Mouse (Mus musculus): ENCODE results near the gene Hist1h1a.

Gene Hist1h1a

DNA sequence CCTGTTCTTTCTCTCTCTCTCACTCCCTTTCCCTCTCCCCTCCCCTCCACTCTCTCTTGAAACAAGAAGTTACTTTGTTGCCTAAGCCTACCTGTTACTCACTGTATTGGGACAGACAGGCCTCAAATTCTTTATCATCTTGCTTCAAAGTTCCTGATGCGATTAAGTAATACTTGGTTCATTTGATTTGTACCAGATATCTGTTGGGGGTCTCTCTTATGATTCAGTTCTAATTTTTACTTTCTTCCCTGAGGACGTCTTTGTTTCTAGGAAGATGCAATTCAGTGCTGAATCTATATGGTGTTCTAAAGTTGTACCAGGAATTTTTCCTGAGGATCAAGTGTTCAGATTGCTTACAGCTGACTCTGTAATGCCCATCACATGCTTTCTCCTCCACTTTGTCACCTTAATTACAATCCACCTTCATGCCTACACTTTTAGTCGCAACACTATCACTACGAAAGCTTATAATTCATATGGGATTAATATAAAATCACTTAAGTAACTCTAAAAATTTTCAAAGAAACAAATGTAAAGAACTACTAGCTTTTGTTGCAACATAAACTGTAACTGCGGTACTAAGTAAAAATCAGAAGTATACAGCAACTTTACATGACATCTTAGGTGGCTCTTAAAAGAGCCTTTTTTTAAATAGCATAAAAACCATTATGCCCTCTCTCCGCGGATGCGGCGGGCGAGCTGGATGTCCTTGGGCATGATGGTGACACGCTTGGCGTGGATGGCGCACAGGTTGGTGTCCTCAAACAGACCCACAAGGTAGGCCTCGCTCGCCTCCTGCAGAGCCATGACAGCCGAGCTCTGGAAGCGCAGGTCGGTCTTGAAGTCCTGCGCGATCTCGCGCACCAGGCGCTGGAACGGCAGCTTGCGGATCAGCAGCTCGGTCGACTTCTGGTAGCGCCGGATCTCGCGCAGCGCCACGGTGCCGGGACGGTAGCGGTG lies 18.8 kb upstream of the Hist1h1a start:
- no peak for DNase-seq

- peak; percentile 87 for DNase-seq
Observed at GRCm38 (mm10) chr13:23745381-23746161, 17.9 kb upstream of the Hist1h1a start, which contains the start of gene Hist1h3c. TSS of gene Hist1h3c (minus strand) at chr13:23745602.

GRCm38 (mm10) chr13:23746201-23747080 lies 17.0 kb upstream of the Hist1h1a start, which contains the start of gene Hist1h2bb:
TSS of gene Hist1h2bb (plus strand) at chr13:23746734.
- DNase-seq, result peak; percentile 90

DNA sequence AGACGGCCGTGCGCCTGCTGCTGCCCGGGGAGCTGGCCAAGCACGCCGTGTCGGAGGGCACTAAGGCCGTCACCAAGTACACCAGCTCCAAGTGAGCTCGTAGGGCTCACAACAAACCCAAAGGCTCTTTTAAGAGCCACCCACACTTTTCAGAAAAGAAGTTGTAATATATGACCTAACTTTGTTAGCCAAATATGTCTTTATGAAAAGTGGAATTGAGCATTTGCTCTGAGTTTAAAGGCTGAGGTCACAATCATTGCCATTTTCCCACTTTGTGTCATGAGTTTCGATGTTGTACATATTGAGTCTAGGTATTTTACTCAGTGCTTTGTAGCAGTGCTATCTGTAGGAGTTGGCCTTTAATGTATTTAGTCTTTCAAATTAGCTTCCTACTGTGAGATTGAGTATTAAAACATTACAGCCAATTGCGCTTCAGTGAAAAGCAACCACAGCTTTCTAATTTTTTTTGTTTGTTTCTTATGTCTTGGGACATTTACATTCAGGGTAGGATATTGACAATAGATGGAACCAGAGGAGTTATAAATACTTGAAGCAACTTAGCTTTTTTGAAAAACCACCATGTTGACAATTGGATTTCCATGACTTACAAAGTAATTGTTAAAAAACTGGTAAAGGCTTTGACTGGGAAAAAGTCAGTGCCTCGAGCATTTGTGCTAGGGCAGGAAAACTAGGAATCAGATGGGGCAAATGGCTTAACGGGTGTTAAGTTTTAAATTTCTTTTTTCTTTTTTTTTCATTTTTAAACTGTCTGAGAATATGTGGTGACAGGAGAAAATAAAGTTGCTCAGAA lies 16.2 kb upstream of the Hist1h1a start:
- no peak for DNase-seq

DNA sequence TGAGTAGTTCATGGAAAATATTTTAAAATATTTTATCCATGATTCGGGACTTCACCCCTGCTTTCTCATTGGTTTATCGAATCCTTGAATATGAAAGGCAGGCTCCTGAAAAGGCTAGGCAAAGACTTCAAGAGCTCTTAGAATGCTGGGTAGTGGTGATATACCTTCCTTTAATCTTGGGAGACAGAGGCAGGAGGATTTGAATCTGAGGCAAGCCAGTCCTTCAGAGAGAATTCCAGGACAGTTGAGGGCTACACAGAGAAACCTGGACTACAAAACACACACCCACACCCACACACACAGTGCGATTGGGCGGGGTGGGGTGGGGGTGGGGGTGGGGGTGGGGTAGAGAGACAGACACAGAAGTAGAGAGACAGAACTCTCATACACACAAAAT lies 15.6 kb upstream of the Hist1h1a start:
- DNase-seq, result no peak

DNA sequence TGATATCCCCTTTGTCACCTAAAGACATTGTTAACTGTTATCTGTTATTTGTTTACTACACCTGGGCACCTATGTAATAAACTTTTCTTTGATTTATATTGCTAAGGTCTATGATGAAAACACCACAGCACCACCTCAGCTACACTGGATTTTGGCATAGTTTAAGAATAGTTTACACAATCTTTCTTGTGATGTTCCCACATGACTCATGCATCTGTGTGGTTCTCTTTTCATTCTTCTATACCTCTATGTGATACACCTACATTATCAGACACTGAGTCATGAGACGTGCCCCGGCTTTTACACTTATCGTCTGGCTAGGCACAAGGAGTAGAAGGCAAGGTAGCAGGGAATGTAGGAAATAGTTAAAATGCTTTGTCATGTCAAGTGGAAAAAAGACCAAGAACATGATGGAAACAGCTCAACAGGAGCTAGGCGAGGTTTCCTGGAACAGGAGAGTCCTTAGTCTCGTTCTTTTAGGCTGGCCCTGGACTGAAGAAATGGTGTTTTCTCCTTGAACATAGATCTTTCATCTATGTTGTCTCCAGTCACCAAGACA lies 13.8 kb upstream of the Hist1h1a start:
- DNase-seq, result no peak

DNA sequence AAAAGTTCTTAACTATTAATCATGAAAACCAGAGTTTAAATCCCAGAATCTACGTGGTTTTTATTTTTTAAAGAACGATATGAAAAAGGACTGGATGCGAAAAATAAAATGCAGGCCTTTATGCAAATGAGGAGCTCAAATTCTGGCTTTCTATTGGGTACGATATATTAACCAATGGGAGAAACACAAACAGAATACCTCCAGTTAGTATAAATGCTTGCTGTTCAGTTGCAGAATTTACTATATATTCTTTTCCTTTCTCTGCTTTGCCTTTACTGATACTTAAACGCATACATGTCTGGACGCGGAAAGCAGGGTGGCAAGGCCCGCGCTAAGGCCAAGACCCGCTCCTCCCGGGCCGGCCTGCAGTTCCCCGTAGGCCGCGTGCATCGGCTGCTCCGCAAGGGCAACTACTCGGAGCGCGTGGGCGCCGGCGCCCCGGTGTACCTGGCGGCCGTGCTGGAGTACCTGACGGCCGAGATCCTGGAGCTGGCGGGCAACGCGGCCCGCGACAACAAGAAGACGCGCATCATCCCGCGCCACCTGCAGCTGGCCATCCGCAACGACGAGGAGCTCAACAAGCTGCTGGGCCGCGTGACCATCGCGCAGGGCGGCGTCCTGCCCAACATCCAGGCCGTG lies 12.5 kb upstream of the Hist1h1a start, which contains the start of gene Hist1h2ab:
Gene Hist1h2ab, plus strand, starts transcription at position 288 of the 639 bp plus-strand sequence.
- peak; percentile 60 for DNase-seq

GRCm38 (mm10) chr13:23751478-23751956 lies 11.9 kb upstream of the Hist1h1a start:
- no peak for DNase-seq

DNA sequence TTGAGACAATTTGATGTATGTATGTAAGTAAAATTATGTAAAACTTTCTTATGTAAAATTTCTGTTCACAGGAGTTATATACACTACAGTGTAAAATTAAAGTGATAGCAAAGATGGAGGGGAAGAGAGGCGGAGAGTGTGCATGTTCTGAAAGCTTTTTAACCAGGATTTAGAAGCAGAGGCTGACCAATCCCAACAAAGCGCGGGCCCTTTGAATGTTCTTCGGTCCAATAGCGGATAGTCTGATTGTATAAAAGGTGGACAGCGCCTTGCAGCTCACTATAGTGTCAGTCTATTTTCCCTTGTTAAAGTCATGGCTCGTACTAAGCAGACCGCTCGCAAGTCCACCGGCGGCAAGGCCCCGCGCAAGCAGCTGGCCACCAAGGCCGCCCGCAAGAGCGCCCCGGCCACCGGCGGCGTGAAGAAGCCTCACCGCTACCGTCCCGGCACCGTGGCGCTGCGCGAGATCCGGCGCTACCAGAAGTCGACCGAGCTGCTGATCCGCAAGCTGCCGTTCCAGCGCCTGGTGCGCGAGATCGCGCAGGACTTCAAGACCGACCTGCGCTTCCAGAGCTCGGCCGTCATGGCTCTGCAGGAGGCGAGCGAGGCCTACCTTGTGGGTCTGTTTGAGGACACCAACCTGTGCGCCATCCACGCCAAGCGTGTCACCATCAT lies 11.3 kb upstream of the Hist1h1a start, which contains the start of gene Hist1h3b:
Gene Hist1h3b, plus strand, starts transcription at position 201 of the 675 bp plus-strand sequence.
- DNase-seq, result peak; percentile 82

- no peak for DNase-seq
Observed at GRCm38 (mm10) chr13:23752742-23753172, 10.7 kb upstream of the Hist1h1a start.

DNA sequence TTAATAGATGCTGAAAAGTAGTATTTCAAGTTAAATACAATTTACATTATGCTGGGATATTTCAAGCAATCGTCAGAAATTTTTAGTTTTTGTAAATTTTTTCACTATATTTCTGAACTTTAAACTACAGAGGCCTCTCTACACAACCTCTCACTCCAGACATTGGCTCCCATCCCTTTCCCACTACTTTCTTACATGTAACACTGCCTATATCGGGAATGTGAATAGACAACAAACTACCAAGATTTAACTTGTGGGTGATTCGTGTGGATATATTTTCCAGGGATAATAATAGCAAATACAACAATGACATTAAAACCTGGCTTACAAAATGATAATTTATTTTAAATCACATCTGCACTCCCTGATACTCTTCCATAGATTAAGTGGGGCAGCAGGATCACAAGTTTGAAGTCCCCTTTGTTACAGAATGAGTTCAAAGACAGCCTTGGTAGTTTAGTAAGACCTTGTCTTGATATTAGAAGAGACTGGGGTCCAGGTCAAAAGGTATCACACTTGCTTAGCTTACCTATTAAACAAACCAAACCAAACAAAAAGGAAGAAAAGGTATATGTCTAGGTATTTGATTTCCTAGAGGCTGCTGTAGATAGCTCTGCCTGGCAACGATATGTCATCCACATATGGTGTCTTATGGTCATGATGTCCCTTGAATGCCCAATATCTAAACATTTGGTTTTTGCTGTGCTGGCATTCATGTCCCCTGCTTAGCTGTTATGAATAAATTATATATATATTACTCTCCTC lies 10.0 kb upstream of the Hist1h1a start:
- no peak for DNase-seq

- DNase-seq, result no peak
Observed at GRCm38 (mm10) chr13:23755000-23755399, 8.5 kb upstream of the Hist1h1a start.

DNA sequence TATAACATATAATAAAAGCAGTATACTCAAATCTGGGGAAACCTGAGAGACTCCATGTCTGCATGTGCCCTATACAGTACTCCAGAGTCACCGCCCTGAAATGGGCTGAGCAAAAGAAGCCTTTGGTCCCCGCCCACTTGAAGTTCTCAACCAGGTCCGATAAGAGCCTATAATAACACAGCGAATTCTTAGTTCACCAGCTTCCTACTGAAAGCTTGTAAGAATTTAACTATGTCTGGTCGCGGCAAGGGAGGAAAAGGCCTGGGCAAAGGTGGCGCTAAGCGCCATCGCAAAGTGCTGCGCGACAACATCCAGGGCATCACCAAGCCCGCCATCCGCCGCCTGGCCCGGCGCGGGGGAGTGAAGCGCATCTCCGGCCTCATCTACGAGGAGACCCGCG lies 6.7 kb upstream of the Hist1h1a start, which contains the start of gene Hist1h4b:
Gene Hist1h4b, plus strand, starts transcription at position 224 of the 400 bp plus-strand sequence.
- peak; percentile 94 for DNase-seq

DNA sequence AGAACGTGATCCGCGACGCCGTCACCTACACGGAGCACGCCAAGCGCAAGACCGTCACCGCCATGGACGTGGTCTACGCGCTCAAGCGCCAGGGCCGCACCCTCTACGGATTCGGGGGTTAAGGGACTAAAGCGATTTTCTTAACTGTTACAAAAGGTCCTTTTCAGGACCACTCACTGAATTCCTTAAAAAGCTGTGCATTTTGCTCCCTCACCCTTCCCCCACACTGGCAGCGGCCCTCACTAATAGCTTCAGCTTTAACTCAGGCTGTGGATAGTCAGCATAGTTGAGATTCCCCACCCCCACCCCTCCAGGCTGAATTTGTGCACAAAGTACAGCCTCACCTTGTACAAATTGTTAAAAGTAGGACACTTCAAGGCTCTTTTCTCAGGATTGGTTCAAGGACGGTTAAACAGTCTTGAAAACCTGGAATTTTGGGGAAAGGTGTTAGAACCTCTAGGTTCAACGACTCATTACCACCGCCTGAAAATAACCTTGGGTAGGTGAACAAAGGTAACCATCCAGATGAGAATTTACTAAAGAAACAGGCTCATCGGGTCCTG lies 6.2 kb upstream of the Hist1h1a start:
- no peak for DNase-seq

DNA sequence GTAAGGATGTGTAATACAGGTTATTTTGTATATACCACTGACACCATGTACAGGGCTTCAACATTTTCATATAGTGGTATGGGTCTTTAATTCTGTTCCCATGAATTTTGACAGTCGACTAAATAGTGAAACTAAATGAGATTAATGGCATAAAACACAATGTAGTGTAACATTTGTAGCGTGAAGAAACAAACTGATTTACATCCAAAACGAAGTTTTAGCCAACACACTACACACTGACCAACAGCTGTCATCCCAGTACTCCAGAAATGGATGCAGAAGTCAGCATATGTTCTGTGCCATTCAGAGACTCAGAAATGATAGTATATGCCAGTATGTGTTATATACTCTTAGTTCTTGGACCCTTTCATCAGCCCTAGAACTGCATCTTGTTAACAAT lies 5.5 kb upstream of the Hist1h1a start:
- no peak for DNase-seq

GRCm38 (mm10) chr13:23759251-23759771 lies 4.2 kb upstream of the Hist1h1a start:
- DNase-seq, result no peak

- no peak for DNase-seq
Observed at GRCm38 (mm10) chr13:23759916-23760239, 3.6 kb upstream of the Hist1h1a start.

DNA sequence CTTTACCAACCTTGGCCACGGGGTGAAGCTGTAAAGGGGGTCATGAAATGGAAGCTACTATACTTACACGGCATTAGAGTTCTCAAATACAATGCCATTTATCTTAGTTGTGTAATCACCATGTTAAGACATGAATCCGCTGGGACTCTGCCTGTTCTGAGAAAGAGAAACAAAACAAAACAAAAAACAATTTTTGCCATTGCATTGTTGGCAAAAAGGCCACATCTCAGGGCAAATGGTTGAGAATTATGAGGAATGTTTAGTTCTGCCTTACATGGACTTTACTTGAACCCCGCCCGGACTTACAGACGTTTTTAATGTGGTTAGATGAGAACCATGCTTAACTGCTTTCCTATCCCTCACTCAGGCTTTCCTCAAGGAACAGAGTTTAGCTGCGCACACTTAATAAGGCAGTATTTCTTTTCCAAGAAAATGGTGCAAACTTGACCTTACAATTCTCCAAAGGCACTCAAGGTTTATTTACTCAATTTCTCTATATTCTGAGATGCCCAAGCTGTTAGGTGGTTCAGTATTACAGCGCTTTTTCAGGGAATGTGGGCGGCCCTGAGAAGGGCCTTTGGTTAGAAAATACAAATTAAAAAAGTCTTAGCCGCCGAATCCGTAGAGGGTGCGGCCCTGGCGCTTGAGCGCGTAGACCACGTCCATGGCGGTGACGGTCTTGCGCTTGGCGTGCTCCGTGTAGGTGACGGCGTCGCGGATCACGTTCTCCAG lies 3.1 kb upstream of the Hist1h1a start:
- no peak for DNase-seq
